Mouse (Mus musculus) heart, embryonic 16.5 days (tissue): ENCODE results near the gene Nip7. TPM values are rescaled to one million over a fixed set of nuclear protein-coding genes. Genes with fewer than 3 reads are reported as not detected.
"Not testable (repeated sequence)": the region's sequence is repeated elsewhere in the genome, so short reads cannot be mapped to it uniquely, and the experiment has no call there.

Experiments used
- ATAC-seq: fragments of 200-750 bp; cut with Nextera tagmentation; replicated peaks from 2 replicates; pipeline ENCODE4 v1.8.0; 2017; ENCODE audit warnings: moderate number of reproducible peaks; ENCODE audit not compliant: insufficient read depth, low FRiP score; ENCODE audit errors: extremely low read depth
- H3K27ac ChIP-seq: fragments of 300-500 bp; sonication (generic); 2 replicates; pipeline ENCODE4 v1.5.1; 2014; ENCODE audit warnings: mild to moderate bottlenecking, low read length, control low read depth, moderate library complexity
- H3K27me3 ChIP-seq: fragments of 300-500 bp; sonication (generic); 2 replicates; pipeline ENCODE4 v1.6.1; 2014; ENCODE audit warnings: low read length, mixed read lengths; ENCODE audit not compliant: control insufficient read depth, insufficient read depth
- H3K36me3 ChIP-seq: fragments of 300-500 bp; sonication (generic); 2 replicates; pipeline ENCODE4 v1.6.1; 2014; ENCODE audit not compliant: control insufficient read depth, insufficient read depth
- H3K4me1 ChIP-seq: fragments of 300-500 bp; sonication (generic); 2 replicates; pipeline ENCODE4 v1.6.1; 2014; ENCODE audit warnings: low read length, mixed read lengths; ENCODE audit not compliant: control insufficient read depth, insufficient read depth
- H3K4me2 ChIP-seq: fragments of 300-500 bp; sonication (generic); 2 replicates; pipeline ENCODE4 v1.6.1; 2014; ENCODE audit warnings: low read depth, mild to moderate bottlenecking, control low read depth, low read length
- H3K4me3 ChIP-seq: fragments of 300-500 bp; sonication (generic); 2 replicates; pipeline ENCODE4 v1.5.1; 2014; ENCODE audit warnings: mild to moderate bottlenecking, control low read depth, low read length
- H3K9ac ChIP-seq: fragments of 300-500 bp; sonication (generic); 2 replicates; pipeline ENCODE4 v1.6.1; 2014; ENCODE audit warnings: low read length, control low read depth
- H3K9me3 ChIP-seq: fragments of 300-500 bp; sonication (generic); replicated peaks from 2 replicates; pipeline ENCODE4 v1.6.1; 2016; ENCODE audit warnings: low read length; ENCODE audit not compliant: control insufficient read depth
- WGBS: fragments of 180-500 bp; shearing (Covaris S2); extraction: QIAGEN DNeasy Blood & Tissue Kit; methylation state at CpG from one replicate; pipeline ENCODE4 v1.1.7; 2014; 5-methylcytosine and 5-hydroxymethylcytosine counted together
- polyA plus RNA-seq: library from polyadenylated mRNA; unstranded; fragments of >200 nt; fragmentation: Nextera tagmentation; extraction: Ambion mirVana; gene quantifications from 2 replicates; pipeline ENCODE4 v1.2.1, GENCODE M21; 2015

Gene Nip7
- polyA plus RNA-seq, 1 experiment from 2014 or later, result 45.3 TPM

- ATAC-seq, result peak; percentile 50
- WGBS, result under 1% methylated on average over 40 of the region's 40 CpGs
- Histone ChIP-seq H3K4me1 (peaks cover 15% of the 10 kb centered on the region), H3K27ac (peak overlapping the region; percentile 81), H3K9ac (peak overlapping the region; percentile 96), H3K4me3 (peak overlapping the region; percentile 86), H3K27me3 (no peaks in the 10 kb centered on the region), H3K4me2 (peak overlapping the region; percentile 84), H3K36me3 (no peaks in the 10 kb centered on the region), H3K9me3 (no peaks in the 10 kb centered on the region; the same call in 1 of the 2 replicates)
Observed at GRCm38 (mm10) chr8:107031577-107032090, 25.0 kb upstream of the Nip7 start.

- whole genome bisulfite sequencing, result 93% methylated on average over 2 of the region's 2 CpGs
- H3K4me1 ChIP-seq, result peaks cover 15% of the 10 kb centered on the region
- not testable (repeated sequence) for H3K9ac ChIP-seq, H3K9me3 ChIP-seq, ATAC-seq, H3K27ac ChIP-seq, H3K27me3 ChIP-seq, H3K36me3 ChIP-seq, H3K4me3 ChIP-seq, H3K4me2 ChIP-seq
Observed at GRCm38 (mm10) chr8:107033609-107034008, 23.1 kb upstream of the Nip7 start.

- H3K27me3 ChIP-seq, result no peaks in the 10 kb centered on the region
- WGBS, result 88% methylated on average over 3 of the region's 3 CpGs
- H3K4me2 ChIP-seq, result no peak overlapping the region
- H3K4me1 ChIP-seq, result peaks cover 15% of the 10 kb centered on the region
- no peaks in the 10 kb centered on the region for H3K9me3 ChIP-seq
- H3K4me3 ChIP-seq, result no peak overlapping the region
- H3K9ac ChIP-seq, result no peak overlapping the region
- H3K36me3 ChIP-seq, result peaks cover 16% of the 10 kb centered on the region
- no peak for ATAC-seq
- no peak overlapping the region for H3K27ac ChIP-seq
Observed at GRCm38 (mm10) chr8:107035641-107036040, 21.0 kb upstream of the Nip7 start.

GRCm38 (mm10) chr8:107036626-107037025 is 20.1 kb upstream of the Nip7 start:
- WGBS, result 71% methylated on average over 8 of the region's 8 CpGs
- no peak overlapping the region for H3K4me3 ChIP-seq
- no peak overlapping the region for H3K27ac ChIP-seq
- H3K9me3 ChIP-seq, result no peaks in the 10 kb centered on the region
- no peaks in the 10 kb centered on the region for H3K27me3 ChIP-seq
- peaks cover 15% of the 10 kb centered on the region for H3K4me1 ChIP-seq
- H3K36me3 ChIP-seq, result peaks cover 25% of the 10 kb centered on the region
- ATAC-seq, result no peak
- H3K4me2 ChIP-seq, result no peak overlapping the region
- H3K9ac ChIP-seq, result no peak overlapping the region

GRCm38 (mm10) chr8:107040632-107041031 is 16.0 kb upstream of the Nip7 start:
- Histone ChIP-seq H3K36me3 (peaks cover 60% of the 10 kb centered on the region), H3K4me1 (no peaks in the 10 kb centered on the region), H3K9me3 (no peaks in the 10 kb centered on the region), H3K4me2 (no peak overlapping the region), H3K9ac (no peak overlapping the region), H3K4me3 (no peak overlapping the region), H3K27ac (no peak overlapping the region), H3K27me3 (no peaks in the 10 kb centered on the region)
- no peak for ATAC-seq
- 70% methylated on average over 7 of the region's 7 CpGs for WGBS

- H3K4me2 ChIP-seq, result no peak overlapping the region
- H3K9me3 ChIP-seq, result no peaks in the 10 kb centered on the region
- no peak overlapping the region for H3K27ac ChIP-seq
- no peak for ATAC-seq
- no peaks in the 10 kb centered on the region for H3K27me3 ChIP-seq
- WGBS, result 88% methylated on average over 6 of the region's 6 CpGs
- no peak overlapping the region for H3K4me3 ChIP-seq
- peaks cover 69% of the 10 kb centered on the region for H3K36me3 ChIP-seq
- H3K9ac ChIP-seq, result no peak overlapping the region
- H3K4me1 ChIP-seq, result peaks cover 19% of the 10 kb centered on the region
Observed at GRCm38 (mm10) chr8:107045478-107045877, 11.2 kb upstream of the Nip7 start.

- 0 out of 2 replicates have a peak overlapping the region, but pooled peaks have one; percentile 92 for H3K27ac ChIP-seq
- peaks cover 67% of the 10 kb centered on the region for H3K36me3 ChIP-seq
- no peaks in the 10 kb centered on the region for H3K27me3 ChIP-seq
- WGBS, result 55% methylated on average over 5 of the region's 5 CpGs
- H3K4me2 ChIP-seq, result peak overlapping the region; percentile 93
- no peaks in the 10 kb centered on the region for H3K9me3 ChIP-seq
- ATAC-seq, result no peak
- H3K9ac ChIP-seq, result peak overlapping the region; percentile 25; the same call in 1 of the 2 replicates
- peak overlapping the region; percentile 80 for H3K4me3 ChIP-seq
- peaks cover 19% of the 10 kb centered on the region for H3K4me1 ChIP-seq
Observed at GRCm38 (mm10) chr8:107046976-107047375, 9.7 kb upstream of the Nip7 start.

GRCm38 (mm10) chr8:107048061-107048941 is 8.4 kb upstream of the Nip7 start, which contains the start of gene Pdf:
Gene Pdf (minus strand): TSS chr8:107048614.
- Histone ChIP-seq H3K9ac (peak within 1 kb of the TSS; percentile 87), H3K9me3 (no peaks in the 10 kb centered on the region), H3K27ac (peak within 1 kb of the TSS; percentile 92), H3K4me2 (peak within 1 kb of the TSS; percentile 93), H3K36me3 (peaks cover 70% of the 10 kb centered on the region), H3K27me3 (no peaks in the 10 kb centered on the region), H3K4me3 (peak within 1 kb of the TSS; percentile 80), H3K4me1 (peaks cover 19% of the 10 kb centered on the region)
- WGBS, result under 1% methylated on average over 87 of the region's 87 CpGs
- peak; percentile 86 for ATAC-seq

GRCm38 (mm10) chr8:107049480-107049879 is 7.2 kb upstream of the Nip7 start:
- WGBS, result 86% methylated on average over 4 of the region's 4 CpGs
- no peak for ATAC-seq

More at GRCm38 (mm10) chr8:107049480-107049879, 7.2 kb upstream of the Nip7 start:
- Histone ChIP-seq H3K27ac (no peak overlapping the region), H3K9ac (no peak overlapping the region; the same call in 1 of the 2 replicates), H3K4me3 (peak overlapping the region; percentile 80; the same call in 1 of the 2 replicates), H3K27me3 (no peaks in the 10 kb centered on the region), H3K4me2 (peak overlapping the region; percentile 93; the same call in 1 of the 2 replicates), H3K36me3 (peaks cover 61% of the 10 kb centered on the region), H3K4me1 (peaks cover 19% of the 10 kb centered on the region), H3K9me3 (no peaks in the 10 kb centered on the region)
